Mouse (Mus musculus): Measurements from ENCODE around the gene Acacb.

DNA sequence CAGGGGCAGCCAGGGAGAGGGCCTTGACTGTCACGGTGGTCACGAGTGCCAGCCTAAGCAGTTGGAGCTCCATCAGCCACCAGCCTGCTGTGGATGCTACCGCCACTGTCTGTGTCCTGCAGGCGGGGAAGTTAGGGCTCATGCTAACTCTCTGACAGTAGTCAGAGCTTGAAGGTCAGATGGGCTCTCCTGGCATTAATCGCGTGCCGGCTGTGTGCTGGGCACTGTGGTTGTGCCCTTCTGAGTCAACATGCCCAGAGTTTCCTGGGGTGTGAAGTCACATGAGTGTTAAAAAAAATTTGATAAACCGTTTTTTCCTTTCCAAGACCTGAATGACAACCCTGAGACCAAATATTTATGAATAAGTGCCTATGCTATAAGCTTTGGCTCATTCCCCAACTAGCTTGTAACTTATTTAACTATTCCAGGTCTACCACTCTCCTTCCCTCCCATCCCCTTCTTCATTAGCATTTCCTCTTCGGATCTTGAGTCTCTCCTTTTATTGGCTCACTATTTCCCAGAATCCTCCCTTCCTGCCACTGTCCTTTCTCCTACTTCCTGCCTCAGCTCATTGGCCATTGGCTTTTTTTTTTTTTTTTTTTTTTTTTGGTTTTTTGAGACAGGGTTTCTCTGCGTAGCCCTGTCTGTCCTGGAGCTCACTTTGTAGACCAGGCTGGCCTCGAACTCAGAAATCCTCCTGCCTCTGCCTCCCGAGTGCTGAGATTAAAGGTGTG is 6.2 kb downstream of the Acacb start:
- no peak for TF ChIP-seq POLR2A (IDR thresholded peaks at IDR 0.05; ENCODE audit: borderline replicate concordance, control insufficient read depth, low read depth, low read length)
- TF ChIP-seq CTCF (IDR thresholded peaks at IDR 0.05; ENCODE audit: control insufficient read depth, insufficient read depth, low read length): no peak
